Mouse (Mus musculus) C2C12 (cell line): ENCODE results near the gene Eif2ak2. TPM values are rescaled to one million over a fixed set of nuclear protein-coding genes. Genes with fewer than 3 reads are reported as not detected.

Experiments used
- H3K27me3 ChIP-seq: one replicate; pipeline ENCODE4 v1.6.1; 2011; ENCODE audit not compliant: control insufficient read depth, insufficient read depth, insufficient read length
- H3K36me3 ChIP-seq: one replicate; pipeline ENCODE4 v1.6.1; 2011; ENCODE audit not compliant: control insufficient read depth, insufficient read depth
- H3K4me3 ChIP-seq: one replicate; pipeline ENCODE4 v1.5.1; 2011; ENCODE audit warnings: mild to moderate bottlenecking, control low read depth; ENCODE audit not compliant: poor library complexity, insufficient read depth, severe bottlenecking
- H3K79me2 ChIP-seq: one replicate; pipeline ENCODE4 v1.6.1; 2011; ENCODE audit not compliant: control insufficient read depth, insufficient read depth
- H3K79me3 ChIP-seq: one replicate; pipeline ENCODE4 v1.6.1; 2011; ENCODE audit warnings: low read depth, control low read depth
- H3ac ChIP-seq: one replicate; pipeline ENCODE3; 2011; ENCODE audit warnings: low read depth; ENCODE audit not compliant: control insufficient read depth, insufficient read length
- CEBPB ChIP-seq: IDR thresholded peaks from one replicate; pipeline ENCODE4 v1.6.1; 2011; ENCODE audit warnings: low read depth, mild to moderate bottlenecking, control low read depth, moderate library complexity
- CTCF ChIP-seq: IDR thresholded peaks from one replicate; pipeline ENCODE4 v1.5.1; 2011; ENCODE audit not compliant: control insufficient read depth, insufficient read depth, insufficient read length
- FOSL1 ChIP-seq: IDR thresholded peaks from one replicate; pipeline ENCODE4 v1.8.0; 2011; ENCODE audit warnings: mild to moderate bottlenecking, low read length; ENCODE audit not compliant: poor library complexity, insufficient read depth, severe bottlenecking
- MAX ChIP-seq: IDR thresholded peaks from one replicate; pipeline ENCODE4 v1.6.1; 2011; ENCODE audit warnings: mild to moderate bottlenecking, control low read depth
- MYOD1 ChIP-seq: IDR thresholded peaks from one replicate; pipeline ENCODE4 v1.6.1; 2011; ENCODE audit warnings: low read depth; ENCODE audit not compliant: control insufficient read depth, insufficient read length
- MYOG ChIP-seq: IDR thresholded peaks from one replicate; pipeline ENCODE4 v1.6.1; 2011; ENCODE audit not compliant: control insufficient read depth, insufficient read length; ENCODE audit errors: extremely low read depth
- USF1 ChIP-seq: IDR thresholded peaks from one replicate; pipeline ENCODE4 v1.6.1; 2011; ENCODE audit warnings: low read depth, mild to moderate bottlenecking, control low read depth, moderate library complexity
- polyA plus RNA-seq: library from polyadenylated mRNA; unstranded; fragments of >200 nt; fragmentation: generic; extraction: Trizol; gene quantifications from one replicate; pipeline ENCODE4 v1.2.1, GENCODE M21; 2012; ENCODE audit warnings: missing spikeins

Gene Eif2ak2
- polyA plus RNA-seq, 1 experiment = 2.4 TPM

DNA sequence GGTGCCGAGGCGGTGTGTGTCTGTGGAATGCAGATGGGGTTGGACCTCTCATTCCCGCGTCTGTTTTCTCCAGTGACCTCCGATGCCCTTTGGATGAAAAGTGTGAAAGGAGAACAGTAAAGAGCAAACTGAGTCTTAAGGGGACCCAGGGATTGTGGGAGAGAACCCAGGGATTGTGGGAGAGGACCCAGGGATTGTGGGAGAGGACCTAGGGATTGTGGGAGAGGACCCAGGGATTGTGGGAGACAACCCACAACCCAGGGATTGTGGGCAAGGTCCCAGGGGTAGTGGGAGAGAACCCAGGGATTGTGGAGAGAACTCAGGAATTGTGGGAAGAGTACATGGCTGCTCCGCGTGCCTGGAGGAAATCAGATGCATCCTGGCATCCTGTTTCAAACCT lies 12.6 kb upstream of the Eif2ak2 start:
- H3K27me3 ChIP-seq = no peaks in the 10 kb centered on the region
- no peaks in the 10 kb centered on the region for H3K79me2 ChIP-seq
- no peaks in the 10 kb centered on the region for H3K79me3 ChIP-seq
- H3K4me3 ChIP-seq = no peak overlapping the region
- no peak overlapping the region for H3ac ChIP-seq
- no peaks in the 10 kb centered on the region for H3K36me3 ChIP-seq
- TF ChIP-seq USF1 = no peak
- no peak for TF ChIP-seq MYOG
- TF ChIP-seq CTCF = no peak
- no peak for TF ChIP-seq MAX
- no peak for TF ChIP-seq CEBPB
- no peak for TF ChIP-seq MYOD1
- TF ChIP-seq FOSL1 = no peak

DNA sequence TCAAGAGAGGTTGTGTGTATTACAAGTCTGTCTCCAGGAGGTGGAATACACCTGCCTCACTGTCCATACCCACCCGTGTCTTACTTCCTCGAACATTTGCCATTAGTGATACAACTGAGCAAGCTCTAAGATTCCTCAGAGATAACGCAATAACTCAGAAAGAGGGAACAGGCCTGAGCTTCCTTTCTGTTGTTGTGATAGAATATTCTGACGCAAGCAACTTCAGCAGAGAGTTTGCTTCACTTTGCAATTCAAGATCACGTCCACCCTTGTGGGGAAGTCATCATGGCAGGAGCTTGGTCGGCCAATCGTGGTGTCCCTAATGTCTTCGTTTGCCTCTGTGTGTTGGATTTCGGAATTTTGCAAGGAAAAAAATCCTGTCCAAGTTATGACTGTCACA lies 8.6 kb upstream of the Eif2ak2 start:
- Histone ChIP-seq H3K27me3 (no peaks in the 10 kb centered on the region), H3K79me2 (no peaks in the 10 kb centered on the region), H3K4me3 (no peak overlapping the region), H3K79me3 (no peaks in the 10 kb centered on the region), H3ac (no peak overlapping the region), H3K36me3 (no peaks in the 10 kb centered on the region)
- no peak for TF ChIP-seq CTCF
- no peak for TF ChIP-seq FOSL1
- no peak for TF ChIP-seq USF1
- TF ChIP-seq MYOD1 = no peak
- TF ChIP-seq MYOG = no peak
- no peak for TF ChIP-seq MAX
- no peak for TF ChIP-seq CEBPB

DNA sequence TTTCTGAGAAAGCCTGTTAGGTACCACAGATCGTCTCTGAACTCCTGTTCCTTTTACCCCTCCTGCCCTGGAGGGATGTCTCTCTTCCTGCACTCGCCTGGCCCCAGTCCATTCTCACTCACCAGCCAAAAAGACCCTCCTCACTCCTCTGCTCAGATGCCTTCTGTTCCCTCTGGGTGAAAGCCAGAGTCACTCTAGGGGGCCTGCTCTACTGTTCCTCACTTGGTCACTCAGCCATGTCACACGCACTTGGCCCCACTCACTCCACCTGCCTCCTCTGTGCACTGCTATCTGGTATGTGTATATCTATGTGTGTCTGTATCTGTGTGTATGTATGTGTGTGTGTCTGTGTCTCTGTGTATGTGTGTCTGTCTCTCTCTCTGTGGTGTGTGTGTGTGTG lies 6.8 kb upstream of the Eif2ak2 start:
- Histone ChIP-seq H3K36me3 (no peaks in the 10 kb centered on the region), H3K79me2 (no peaks in the 10 kb centered on the region), H3K4me3 (no peak overlapping the region), H3K27me3 (no peaks in the 10 kb centered on the region), H3ac (no peak overlapping the region), H3K79me3 (no peaks in the 10 kb centered on the region)
- no peak for TF ChIP-seq FOSL1
- TF ChIP-seq MAX = no peak

- TF ChIP-seq MYOG (no peak), FOSL1 (no peak), CEBPB (no peak), CTCF (no peak), USF1 (no peak), MYOD1 (no peak), MAX (no peak)
- Histone ChIP-seq H3K4me3 (no peak overlapping the region), H3ac (no peak overlapping the region), H3K36me3 (no peaks in the 10 kb centered on the region), H3K79me3 (no peaks in the 10 kb centered on the region), H3K79me2 (no peaks in the 10 kb centered on the region), H3K27me3 (no peaks in the 10 kb centered on the region)
Observed at GRCm38 (mm10) chr17:78888554-78888953, 6.2 kb upstream of the Eif2ak2 start.

DNA sequence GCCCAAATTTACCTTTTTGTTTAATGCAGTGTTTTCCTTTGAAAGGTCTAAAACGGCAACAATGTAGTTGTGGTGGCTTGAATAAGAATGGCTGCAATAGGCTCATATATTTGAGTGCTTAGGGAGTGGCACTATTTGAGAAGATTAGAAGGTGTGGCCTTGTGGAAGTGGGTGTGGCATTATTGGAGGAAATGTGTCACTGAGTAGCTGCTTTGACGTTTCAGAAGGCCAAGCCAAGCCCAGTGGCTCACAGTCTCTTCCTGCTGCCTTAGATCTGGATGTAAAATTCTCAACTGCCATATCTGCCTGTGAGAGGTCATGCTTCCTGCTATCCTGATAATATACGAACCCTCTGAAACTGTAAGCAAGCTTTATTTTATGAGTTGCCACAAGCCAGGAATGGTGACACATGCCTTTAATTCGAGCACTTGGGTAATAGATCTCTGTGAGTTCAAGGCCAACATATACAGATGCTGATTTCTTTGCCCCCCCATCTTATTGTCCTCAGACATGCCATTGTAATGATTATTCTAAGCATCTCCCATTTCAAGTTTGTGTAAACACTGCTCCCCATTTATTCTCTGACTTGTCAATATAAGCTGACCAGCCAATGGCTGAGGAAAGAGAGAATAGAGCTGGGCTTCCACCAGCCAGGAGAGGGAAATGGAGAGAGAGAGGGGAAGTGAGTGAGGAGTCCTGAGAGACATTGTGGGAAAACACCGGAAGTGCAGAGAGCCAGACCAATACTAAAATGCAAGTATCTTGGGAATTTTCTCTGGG lies 3.1 kb upstream of the Eif2ak2 start:
- Histone ChIP-seq H3K79me2 (peaks cover 16% of the 10 kb centered on the region), H3K4me3 (no peak overlapping the region), H3K36me3 (no peaks in the 10 kb centered on the region), H3ac (no peak overlapping the region), H3K27me3 (no peaks in the 10 kb centered on the region), H3K79me3 (peaks cover 2% of the 10 kb centered on the region)
- TF ChIP-seq MYOG = no peak
- TF ChIP-seq CEBPB = no peak
- TF ChIP-seq FOSL1 = no peak
- no peak for TF ChIP-seq MYOD1
- TF ChIP-seq USF1 = no peak
- TF ChIP-seq CTCF = no peak
- TF ChIP-seq MAX = no peak

- no peak for TF ChIP-seq CTCF
- no peak for TF ChIP-seq MAX
- TF ChIP-seq CEBPB = no peak
- no peak for TF ChIP-seq MYOD1
- no peak for TF ChIP-seq FOSL1
- TF ChIP-seq USF1 = no peak
- TF ChIP-seq MYOG = no peak
- H3ac ChIP-seq = no peak overlapping the region
- H3K36me3 ChIP-seq = peaks cover under 1% of the 10 kb centered on the region
- H3K79me3 ChIP-seq = peaks cover 2% of the 10 kb centered on the region
- no peaks in the 10 kb centered on the region for H3K27me3 ChIP-seq
- H3K4me3 ChIP-seq = no peak overlapping the region
- peaks cover 24% of the 10 kb centered on the region for H3K79me2 ChIP-seq
Observed at GRCm38 (mm10) chr17:78883291-78883690, 918 bp upstream of the Eif2ak2 start.
